Mouse (Mus musculus): ENCODE measurements at regions not wholly inside any gene's neighbourhood (a gene's known extent, or its start where the extent isn't known, plus 50 kb on each side); places are given as distances from the start of the nearest gene placed in this dataset.

DNA sequence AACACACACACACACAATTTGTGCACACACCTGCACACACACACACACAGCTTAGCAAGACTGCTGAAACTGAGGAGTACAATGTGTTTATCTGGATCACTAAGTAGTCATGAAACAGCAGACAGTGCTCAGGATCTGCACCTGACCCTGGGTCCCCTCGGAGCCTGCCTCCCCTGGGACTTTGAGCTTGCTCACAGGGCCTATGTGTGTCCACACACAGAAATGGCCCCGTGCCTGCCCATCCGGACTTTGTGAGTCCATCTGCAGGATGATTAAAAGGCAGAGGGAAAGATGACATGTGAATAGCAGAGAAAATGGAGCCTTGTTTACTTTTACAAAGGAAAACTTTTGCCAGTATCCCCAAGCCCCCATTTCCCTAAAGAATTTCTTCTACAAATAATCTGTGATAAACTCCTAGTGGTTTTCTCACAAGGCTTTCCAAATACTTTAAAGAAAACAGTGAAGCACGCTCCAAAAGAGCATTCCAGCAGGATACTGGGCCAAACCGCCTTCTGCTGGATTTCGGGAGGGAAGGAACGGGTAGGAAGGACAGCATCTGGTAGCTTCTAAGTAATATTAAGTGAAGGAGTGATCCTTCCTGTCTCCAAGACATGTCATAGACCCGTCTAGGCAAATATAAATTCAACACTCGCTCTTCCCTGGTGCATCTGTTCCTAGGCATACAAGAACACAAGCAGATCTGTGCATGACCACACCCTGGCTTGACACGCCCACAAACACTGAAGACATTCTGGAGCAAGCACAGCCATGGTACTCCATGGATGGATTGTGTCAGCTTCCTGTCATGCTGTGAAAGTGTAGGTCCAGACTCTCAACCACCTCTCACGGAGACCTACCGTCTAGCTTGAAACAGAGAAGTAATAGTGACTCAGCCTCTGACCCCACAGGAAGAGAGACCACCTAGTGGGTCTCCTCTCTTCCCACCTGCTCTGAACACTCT is 52.1 kb upstream of the Zfp637 start:
- WGBS = 74% methylated on average over 12 of the region's 12 CpGs
- H3K4me2 ChIP-seq (replicated peaks) = no peak overlapping the region
- no peaks in the 10 kb centered on the region for H3K9me3 ChIP-seq
- no peaks in the 10 kb centered on the region for H3K36me3 ChIP-seq
- no peak for ATAC-seq (ENCODE audit: insufficient number of reproducible peaks, insufficient read depth, low FRiP score, low TSS enrichment)
- no peak overlapping the region for H3K27ac ChIP-seq
- H3K9ac ChIP-seq = no peak overlapping the region
- no peak overlapping the region for H3K4me3 ChIP-seq
- no peaks in the 10 kb centered on the region for H3K27me3 ChIP-seq
- H3K4me1 ChIP-seq = no peaks in the 10 kb centered on the region

DNA sequence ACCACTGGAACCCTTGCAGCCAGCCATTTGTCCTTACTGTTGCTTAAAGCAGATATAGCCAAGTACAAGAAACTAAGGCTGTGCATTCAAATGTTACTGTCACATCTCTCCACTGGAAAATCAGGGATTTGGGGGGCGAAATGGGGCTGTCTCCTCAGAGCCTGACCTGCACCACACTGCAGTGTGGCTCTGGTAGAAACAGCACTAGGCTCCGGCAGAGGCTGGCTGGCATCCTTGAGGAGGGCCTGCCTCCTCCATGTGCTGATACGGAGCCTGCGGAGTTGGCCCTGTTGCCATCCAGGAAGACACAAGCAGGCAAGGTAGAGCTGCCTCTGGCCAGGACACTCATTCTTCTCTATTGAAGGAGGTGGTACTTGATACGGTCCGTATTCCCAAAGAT is 50.4 kb upstream of the Zfp637 start:
- Histone ChIP-seq H3K4me1 (no peaks in the 10 kb centered on the region), H3K27ac (no peak overlapping the region), H3K36me3 (no peaks in the 10 kb centered on the region), H3K4me2 (replicated peaks) (no peak overlapping the region), H3K4me3 (no peak overlapping the region), H3K9ac (no peak overlapping the region), H3K27me3 (no peaks in the 10 kb centered on the region), H3K9me3 (no peaks in the 10 kb centered on the region)
- WGBS = 92% methylated on average over 6 of the region's 6 CpGs
- no peak for ATAC-seq (ENCODE audit: insufficient number of reproducible peaks, insufficient read depth, low FRiP score, low TSS enrichment)

Data from embryonic facial prominence, embryonic 12.5 days (tissue).